Mouse (Mus musculus): ENCODE results near the gene Gspt2.
A peak's percentile ranks its signal among the peaks of the same experiment; 100 is the strongest.
"Not testable (repeated sequence)": the region's sequence is repeated elsewhere in the genome, so short reads cannot be mapped to it uniquely, and the experiment has no call there.

Gspt2 gene

DNA sequence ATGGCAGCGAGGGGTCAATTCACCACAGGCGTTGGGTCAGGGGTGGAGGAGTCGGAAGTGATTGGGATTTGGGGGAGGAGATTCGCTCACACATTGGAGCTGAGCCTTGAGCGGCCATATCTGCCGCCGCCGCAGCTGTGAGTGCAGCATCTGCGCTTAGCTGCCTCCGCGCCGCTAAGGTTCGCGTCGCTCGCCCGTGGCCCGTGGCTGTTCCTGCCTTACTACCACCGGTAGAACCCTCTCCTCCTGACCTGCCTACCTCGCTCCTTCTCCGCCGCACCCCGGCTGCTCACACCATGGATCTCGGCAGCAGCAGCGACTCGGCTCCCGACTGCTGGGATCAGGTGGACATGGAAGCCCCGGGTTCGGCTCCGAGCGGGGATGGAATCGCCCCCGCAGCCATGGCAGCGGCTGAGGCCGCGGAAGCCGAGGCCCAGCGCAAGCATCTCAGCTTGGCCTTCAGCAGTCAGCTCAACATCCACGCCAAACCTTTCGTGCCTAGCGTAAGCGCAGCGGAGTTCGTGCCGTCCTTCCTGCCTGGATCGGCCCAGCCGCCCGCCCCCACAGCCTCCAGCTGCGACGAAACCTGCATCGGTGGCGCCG lies at the start of gene Gspt2:
Gene Gspt2, plus strand, starts transcription at position 109 of the 603 bp plus-strand sequence.
- no peak for DNase-seq (ENCODE audit: low spot score)

- peak; percentile 0 for DNase-seq (ENCODE audit: low spot score)
Measured at GRCm38 (mm10) chrX:94624835-94625803, 10.8 kb upstream of the Gspt2 start.

DNA sequence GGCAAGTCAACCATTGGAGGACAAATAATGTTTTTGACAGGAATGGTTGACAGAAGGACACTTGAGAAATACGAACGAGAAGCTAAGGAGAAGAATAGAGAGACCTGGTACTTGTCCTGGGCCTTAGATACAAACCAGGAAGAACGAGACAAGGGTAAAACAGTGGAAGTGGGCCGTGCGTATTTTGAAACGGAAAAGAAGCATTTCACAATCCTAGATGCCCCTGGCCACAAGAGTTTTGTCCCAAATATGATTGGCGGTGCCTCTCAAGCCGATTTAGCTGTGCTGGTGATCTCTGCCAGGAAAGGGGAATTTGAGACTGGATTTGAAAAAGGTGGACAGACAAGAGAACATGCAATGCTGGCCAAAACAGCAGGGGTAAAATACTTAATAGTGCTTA lies 1.0 kb downstream of the Gspt2 start:
- no peak for DNase-seq (ENCODE audit: low spot score)

- no peak for DNase-seq (ENCODE audit: low spot score)
Measured at GRCm38 (mm10) chrX:94648541-94648940, 12.7 kb downstream of the Gspt2 start.

GRCm38 (mm10) chrX:94657734-94658133 lies 21.9 kb downstream of the Gspt2 start:
- no peak for DNase-seq (ENCODE audit: low spot score)

GRCm38 (mm10) chrX:94670814-94671213 lies 34.9 kb downstream of the Gspt2 start:
- no peak for DNase-seq (ENCODE audit: low spot score)

DNA sequence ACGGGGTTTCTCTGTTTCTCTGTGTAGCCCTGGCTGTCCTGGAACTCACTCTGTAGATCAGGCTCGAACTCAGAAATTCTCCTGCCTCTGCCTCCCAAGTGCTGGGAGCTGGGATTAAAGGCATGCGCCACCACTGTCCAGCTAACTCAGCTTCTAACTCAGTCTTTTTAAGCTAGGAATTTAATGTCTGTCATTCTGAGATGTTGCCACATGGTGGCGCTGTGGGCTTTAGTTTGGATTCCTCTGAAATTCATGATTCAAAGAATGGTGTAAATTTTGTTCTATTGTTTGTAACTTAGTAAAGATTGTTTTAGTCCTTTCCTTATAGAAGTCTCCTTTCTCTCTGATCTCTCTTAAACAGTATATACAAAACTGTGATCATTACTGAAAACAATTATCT lies 39.1 kb downstream of the Gspt2 start:
- DNase-seq (ENCODE audit: low spot score), result peak; percentile 10

DNA sequence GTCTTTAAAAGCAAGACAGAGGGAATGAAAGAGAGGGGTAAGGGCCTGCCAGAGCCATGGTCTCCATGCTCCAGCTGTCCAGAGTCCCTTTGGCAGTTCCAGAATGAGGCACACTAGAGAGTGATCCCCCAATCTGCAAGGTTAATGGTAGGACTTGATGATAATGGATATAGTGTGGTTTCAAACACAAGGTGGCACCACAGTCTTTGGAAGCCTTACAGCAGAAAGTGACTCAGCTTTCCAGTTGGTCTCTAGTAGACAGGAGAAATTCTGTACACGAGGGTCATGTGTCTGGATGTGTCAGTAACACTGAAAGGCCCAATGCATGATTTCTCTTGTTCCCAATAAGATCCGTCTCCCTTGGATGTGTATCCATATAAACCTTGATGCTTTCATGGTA lies 45.7 kb downstream of the Gspt2 start:
- DNase-seq (ENCODE audit: low spot score), result not testable (repeated sequence)

DNA sequence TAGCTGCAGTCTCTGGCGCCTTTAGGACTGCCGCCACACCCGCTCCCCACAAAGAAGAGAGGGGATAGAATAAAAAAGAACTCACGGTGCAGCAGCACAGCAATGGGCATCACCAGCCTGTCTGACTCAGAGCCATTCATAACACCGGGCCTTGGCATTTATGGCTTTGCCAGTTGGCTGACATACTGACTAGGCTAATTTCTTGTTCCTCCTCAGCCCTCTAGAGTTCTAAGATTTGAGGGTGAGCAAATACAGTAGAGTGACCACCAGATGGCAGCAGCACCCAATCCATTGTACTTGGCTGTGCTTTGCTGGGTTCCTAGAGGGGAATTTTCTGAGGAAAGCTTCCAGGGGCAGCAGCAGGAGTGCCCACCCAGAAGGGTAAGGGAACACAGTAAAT lies 53.7 kb downstream of the Gspt2 start:
- DNase-seq (ENCODE audit: low spot score), result not testable (repeated sequence)
